Mouse (Mus musculus) liver, adult 2 months (tissue): Measurements from ENCODE around the gene Pald1. TPM values are rescaled to one million over a fixed set of nuclear protein-coding genes. Genes with fewer than 3 reads are reported as not detected.

Experiments
- DNase-seq: peaks from one replicate; pipeline ENCODE4 v3.0.0-alpha.2; 2011; ENCODE audit warnings: low read depth, low spot score; ENCODE audit errors: extremely low read depth
- H3K27ac ChIP-seq: fragments of 200-500 bp; replicated peaks from 2 replicates; pipeline ENCODE4 v1.5.1; 2012; ENCODE audit warnings: low read depth, mild to moderate bottlenecking, control low read depth, inconsistent platforms, low read length; ENCODE audit not compliant: insufficient read depth
- H3K27me3 ChIP-seq: fragments of 200-500 bp; 2 replicates; pipeline ENCODE4 v1.6.1; 2012; ENCODE audit warnings: mild to moderate bottlenecking, moderate library complexity, low read length, inconsistent platforms; ENCODE audit not compliant: control insufficient read depth, insufficient read depth
- H3K36me3 ChIP-seq: fragments of 200-500 bp; 2 replicates; pipeline ENCODE4 v1.6.1; 2012; ENCODE audit warnings: low read length, inconsistent platforms; ENCODE audit not compliant: control insufficient read depth, insufficient read depth
- H3K4me1 ChIP-seq: fragments of 200-500 bp; 2 replicates; pipeline ENCODE4 v1.6.1; 2011; ENCODE audit warnings: low read length; ENCODE audit not compliant: control insufficient read depth, insufficient read depth
- H3K4me3 ChIP-seq: fragments of 200-500 bp; 2 replicates; pipeline ENCODE4 v1.5.1; 2011; ENCODE audit warnings: low read depth, mild to moderate bottlenecking, control low read depth, low read length, moderate library complexity; ENCODE audit not compliant: insufficient read depth
- H3K79me2 ChIP-seq: fragments of 200-500 bp; 2 replicates; pipeline ENCODE4 v1.6.1; 2012; ENCODE audit warnings: inconsistent platforms, mild to moderate bottlenecking, low read length, moderate library complexity; ENCODE audit not compliant: control insufficient read depth, insufficient read depth
- H3K9ac ChIP-seq: fragments of 200-500 bp; 2 replicates; pipeline ENCODE4 v1.6.1; 2012; ENCODE audit warnings: low read depth, mild to moderate bottlenecking, control low read depth, inconsistent platforms, low read length
- CTCF ChIP-seq: fragments of 200-500 bp; IDR thresholded peaks from 2 replicates; pipeline ENCODE4 v1.5.1; 2011; ENCODE audit warnings: low read depth, low read length, control low read depth
- POLR2A ChIP-seq: fragments of 200-500 bp; IDR thresholded peaks from 2 replicates; pipeline ENCODE4 v1.6.1; 2011; ENCODE audit warnings: low read length, control low read depth; ENCODE audit not compliant: insufficient read depth; ENCODE audit errors: extremely low read depth
- WGBS: fragments of 180-500 bp; shearing (Covaris S2); methylation state at CpG from one replicate; pipeline ENCODE4 v1.1.7; 2018; 5-methylcytosine and 5-hydroxymethylcytosine counted together
- polyA plus RNA-seq: library from polyadenylated mRNA; depleted of rRNA; stranded (reverse); fragments of >200 nt; gene quantifications from 2 replicates; pipeline ENCODE4 v1.2.3, GENCODE M21; 2012
- total RNA-seq: library from RNA; depleted of rRNA; stranded (reverse); fragments of >200 nt; gene quantifications from 2 replicates; pipeline ENCODE4 v1.2.3, GENCODE M21; 2014

The Pald1 gene
- total and polyA plus RNA-seq, 2 experiments = 7.5 to 8.1 TPM

- Histone ChIP-seq H3K27me3 (no peaks in the 10 kb centered on the region), H3K36me3 (no peaks in the 10 kb centered on the region)
These were observed 82.3 kb downstream of the Pald1 start for GRCm38 (mm10) chr10:61300996-61301395.

GRCm38 (mm10) chr10:61297477-61297876 is 85.9 kb downstream of the Pald1 start, which contains the start of gene Prf1:
Prf1 (plus strand) TSS chr10:61297833.
- Histone ChIP-seq H3K4me1 (no peaks in the 10 kb centered on the region), H3K9ac (no peak within 1 kb of the TSS), H3K4me3 (no peak within 1 kb of the TSS), H3K36me3 (no peaks in the 10 kb centered on the region), H3K27ac (no peak within 1 kb of the TSS), H3K79me2 (no peaks in the 10 kb centered on the region), H3K27me3 (no peaks in the 10 kb centered on the region)
- TF ChIP-seq CTCF (no peak), POLR2A (no peak)
- DNase-seq = no peak
- 84% methylated on average over 7 of the region's 7 CpGs for WGBS

More at GRCm38 (mm10) chr10:61300996-61301395, 82.3 kb downstream of the Pald1 start:
- Histone ChIP-seq H3K79me2 (no peaks in the 10 kb centered on the region), H3K4me3 (no peak overlapping the region), H3K4me1 (no peaks in the 10 kb centered on the region), H3K9ac (no peak overlapping the region), H3K27ac (no peak overlapping the region)
- WGBS = 78% methylated on average over 3 of the region's 3 CpGs
- DNase-seq = no peak
- TF ChIP-seq POLR2A = no peak
- TF ChIP-seq CTCF = no peak

- H3K27ac ChIP-seq = no peak overlapping the region
These were observed 86.5 kb downstream of the Pald1 start for GRCm38 (mm10) chr10:61296713-61297445.

GRCm38 (mm10) chr10:61294242-61294641 is 89.1 kb downstream of the Pald1 start:
- Histone ChIP-seq H3K9ac (no peak overlapping the region), H3K4me1 (no peaks in the 10 kb centered on the region), H3K36me3 (no peaks in the 10 kb centered on the region), H3K27ac (no peak overlapping the region), H3K27me3 (no peaks in the 10 kb centered on the region), H3K79me2 (no peaks in the 10 kb centered on the region), H3K4me3 (no peak overlapping the region)
- TF ChIP-seq CTCF (no peak), POLR2A (no peak)
- WGBS = 76% methylated on average over 8 of the region's 8 CpGs
- no peak for DNase-seq

More at GRCm38 (mm10) chr10:61296713-61297445, 86.5 kb downstream of the Pald1 start:
- TF ChIP-seq CTCF (no peak), POLR2A (no peak)
- 83% methylated on average over 8 of the region's 8 CpGs for WGBS
- no peaks in the 10 kb centered on the region for H3K36me3 ChIP-seq
- no peaks in the 10 kb centered on the region for H3K79me2 ChIP-seq
- no peaks in the 10 kb centered on the region for H3K27me3 ChIP-seq
- H3K4me3 ChIP-seq = no peak overlapping the region
- no peaks in the 10 kb centered on the region for H3K4me1 ChIP-seq
- no peak overlapping the region for H3K9ac ChIP-seq
- no peak for DNase-seq

- no peak for DNase-seq
- H3K4me1 ChIP-seq = 0 out of 2 replicates have a peak, but pooled peaks cover 2% of the 10 kb centered on the region
- H3K36me3 ChIP-seq = no peaks in the 10 kb centered on the region
- no peaks in the 10 kb centered on the region for H3K27me3 ChIP-seq
- 77% methylated on average over 2 of the region's 2 CpGs for WGBS
- no peak overlapping the region for H3K27ac ChIP-seq
- no peak overlapping the region for H3K9ac ChIP-seq
- no peaks in the 10 kb centered on the region for H3K79me2 ChIP-seq
- TF ChIP-seq POLR2A = no peak
- TF ChIP-seq CTCF = no peak
- H3K4me3 ChIP-seq = no peak overlapping the region
These were observed 92.9 kb downstream of the Pald1 start for GRCm38 (mm10) chr10:61290479-61290878.

- no peak overlapping the region for H3K27ac ChIP-seq
- no peak for DNase-seq
- no peaks in the 10 kb centered on the region for H3K27me3 ChIP-seq
- H3K4me1 ChIP-seq = 0 out of 2 replicates have a peak, but pooled peaks cover 3% of the 10 kb centered on the region
- H3K4me3 ChIP-seq = no peak overlapping the region
- no peaks in the 10 kb centered on the region for H3K36me3 ChIP-seq
- H3K9ac ChIP-seq = no peak overlapping the region
- TF ChIP-seq CTCF = no peak
- 76% methylated on average over 2 of the region's 2 CpGs for WGBS
- no peaks in the 10 kb centered on the region for H3K79me2 ChIP-seq
These were observed 93.3 kb downstream of the Pald1 start for GRCm38 (mm10) chr10:61290016-61290415.
